Mouse (Mus musculus): ENCODE data around the gene Hmgb2.
"Not testable (repeated sequence)": the region's sequence is repeated elsewhere in the genome, so short reads cannot be mapped to it uniquely, and the experiment has no call there.

The Hmgb2 gene

GRCm38 (mm10) chr8:57512141-57513056 lies 692 bp downstream of the Hmgb2 start:
- peak; percentile 35 to 50 for DNase-seq

- not testable (repeated sequence) for DNase-seq
Measured at GRCm38 (mm10) chr8:57513178-57513661, 1.5 kb downstream of the Hmgb2 start.

- not testable (repeated sequence) for DNase-seq
Measured at GRCm38 (mm10) chr8:57516685-57517084, 5.0 kb downstream of the Hmgb2 start.

GRCm38 (mm10) chr8:57517723-57518122 lies 6.0 kb downstream of the Hmgb2 start:
- no peak for DNase-seq

- no peak for DNase-seq
Measured at GRCm38 (mm10) chr8:57520186-57520786, 8.6 kb downstream of the Hmgb2 start.

GRCm38 (mm10) chr8:57528036-57528435 lies 16.3 kb downstream of the Hmgb2 start:
- no peak for DNase-seq

- DNase-seq = no peak
Measured at GRCm38 (mm10) chr8:57530238-57530637, 18.5 kb downstream of the Hmgb2 start.

GRCm38 (mm10) chr8:57530666-57531349 lies 19.1 kb downstream of the Hmgb2 start:
- peak; percentile 81 to 87 for DNase-seq

GRCm38 (mm10) chr8:57532223-57532622 lies 20.5 kb downstream of the Hmgb2 start:
- DNase-seq = peak; percentile 48 to 49

GRCm38 (mm10) chr8:57533106-57533505 lies 21.4 kb downstream of the Hmgb2 start:
- no peak for DNase-seq

GRCm38 (mm10) chr8:57534495-57534894 lies 22.8 kb downstream of the Hmgb2 start:
- DNase-seq = peak in 1 of 2 experiments; percentile 9

- DNase-seq = no peak
Measured at GRCm38 (mm10) chr8:57536167-57536566, 24.5 kb downstream of the Hmgb2 start.

- no peak for DNase-seq
Measured at GRCm38 (mm10) chr8:57538601-57539000, 26.9 kb downstream of the Hmgb2 start.

- DNase-seq = peak; percentile 84 to 85
Measured at GRCm38 (mm10) chr8:57540110-57540838, 28.6 kb downstream of the Hmgb2 start.

GRCm38 (mm10) chr8:57540951-57541350 lies 29.2 kb downstream of the Hmgb2 start:
- no peak for DNase-seq

GRCm38 (mm10) chr8:57541405-57541804 lies 29.7 kb downstream of the Hmgb2 start:
- no peak for DNase-seq

- DNase-seq = peak; percentile 75 to 80
Measured at GRCm38 (mm10) chr8:57546401-57546800, 34.7 kb downstream of the Hmgb2 start.

- DNase-seq = peak in 1 of 2 experiments; percentile 37
Measured at GRCm38 (mm10) chr8:57546834-57547233, 35.1 kb downstream of the Hmgb2 start.

- peak in 1 of 2 experiments; percentile 8 for DNase-seq
Measured at GRCm38 (mm10) chr8:57547581-57547980, 35.9 kb downstream of the Hmgb2 start.

- DNase-seq = no peak
Measured at GRCm38 (mm10) chr8:57552102-57553032, 40.7 kb downstream of the Hmgb2 start.

- peak; percentile 32 to 56 for DNase-seq
Measured at GRCm38 (mm10) chr8:57560926-57561325, 49.2 kb downstream of the Hmgb2 start.

Measured in cerebellum, adult 18-20 months (tissue).